Comparison of ENCODE assay signal across 9 mouse cellular contexts in genomic region chr19:59588068-59588522, GRCm38 (mm10).
A peak's percentile ranks its signal among the peaks of the same experiment; 100 is the strongest.
DNase-seq lines count a peak whose midpoint lies in the region; ATAC-seq and TF ChIP-seq lines count a peak whose summit lies in the region.
"Had no signal": no experiment of that assay in that cellular context is flagged by ENCODE, and none has a peak within 500 bp of the region (broad histone marks: within the 10 kb centered on the region; RNA-seq: fewer than 3 reads in every experiment).

No protein-coding gene starts in this region.

- H3K4me3 ChIP-seq in megakaryocyte, embryonic 14.5 days (replicated peaks), result peak overlapping the region; percentile 85
- peak overlapping the region; percentile 20 for H3K4me3 ChIP-seq in forebrain, embryonic 13.5 days
- peak overlapping the region; percentile 21 for H3K4me3 ChIP-seq in lung, embryonic 14.5 days (ENCODE audit: low read depth, low read length)
- H3K4me3 ChIP-seq: heart, adult 2 months had no signal

- no peak overlapping the region for H3K9ac ChIP-seq in forebrain, embryonic 13.5 days
- H3K9ac ChIP-seq in lung, embryonic 14.5 days, result no peak overlapping the region; the same call in 1 of the 2 replicates

- no peaks in the 10 kb centered on the region for H3K9me3 ChIP-seq in megakaryocyte, embryonic 14.5 days
- no peaks in the 10 kb centered on the region for H3K9me3 ChIP-seq in forebrain, embryonic 13.5 days (replicated peaks)
- no peaks in the 10 kb centered on the region for H3K9me3 ChIP-seq in lung, embryonic 14.5 days (ENCODE audit: low read depth, low read length)

- no peaks in the 10 kb centered on the region for H3K36me3 ChIP-seq in megakaryocyte, embryonic 14.5 days (replicated peaks; ENCODE audit: low read length)
- H3K36me3 ChIP-seq in forebrain, embryonic 13.5 days (ENCODE audit: poor library complexity, severe bottlenecking), result no peaks in the 10 kb centered on the region
- H3K36me3 ChIP-seq in lung, embryonic 14.5 days (ENCODE audit: insufficient read depth), result no peaks in the 10 kb centered on the region

- H3K4me2 ChIP-seq in forebrain, embryonic 13.5 days, result peak overlapping the region; percentile 48
- H3K4me2 ChIP-seq in lung, embryonic 14.5 days, result peak overlapping the region; percentile 52

- H3K27me3 ChIP-seq in megakaryocyte, embryonic 14.5 days (replicated peaks), result peaks cover 11% of the 10 kb centered on the region
- H3K27me3 ChIP-seq in forebrain, embryonic 13.5 days, result peaks cover 6% of the 10 kb centered on the region; the same call in 1 of the 2 replicates
- no peaks in the 10 kb centered on the region for H3K27me3 ChIP-seq in lung, embryonic 14.5 days (ENCODE audit: insufficient read depth, low read length)

- H3K27ac ChIP-seq in forebrain, embryonic 13.5 days, result no peak overlapping the region
- H3K27ac ChIP-seq in lung, embryonic 14.5 days (ENCODE audit: low read depth), result no peak overlapping the region
- H3K27ac ChIP-seq: heart, adult 2 months had no signal

- peaks cover 4% of the 10 kb centered on the region for H3K4me1 ChIP-seq in megakaryocyte, embryonic 14.5 days
- peaks cover 7% of the 10 kb centered on the region for H3K4me1 ChIP-seq in forebrain, embryonic 13.5 days
- H3K4me1 ChIP-seq in lung, embryonic 14.5 days (ENCODE audit: insufficient read depth), result no peaks in the 10 kb centered on the region

- DNase-seq in kidney, adult 18-20 months, result peak; percentile 74
- DNase-seq in lung, embryonic 14.5 days, result peak; percentile 87
- peak; percentile 50 for DNase-seq in ovary, postnatal 36 days (ENCODE audit: low spot score)
- DNase-seq in right cerebral cortex, postnatal 14 days, result no peak
- no peak for DNase-seq in thymus, postnatal 10 days (ENCODE audit: low spot score in 2 of 2)

- under 1% methylated on average over 17 of the region's 17 CpGs for WGBS in forebrain, embryonic 13.5 days
- WGBS in lung, embryonic 14.5 days, result 17% methylated on average over 17 of the region's 17 CpGs

- no peak for ATAC-seq in megakaryocyte, adult 5-6 weeks (ENCODE audit: poor library complexity, severe bottlenecking)
- no peak for ATAC-seq in forebrain, embryonic 13.5 days
- ATAC-seq in lung, embryonic 14.5 days (ENCODE audit: insufficient read depth), result peak; percentile 83

- TF ChIP-seq CTCF in lung, embryonic 14.5 days (IDR thresholded peaks at IDR 0.05; ENCODE audit: low read depth), result no peak

Comparison
In these comparisons a context has a peak if more than half of its experiments do, and no peak if none do; other contexts are left out.
1. H3K4me3 ChIP-seq: peak in every context shown above with its lines; median percentile 85 in megakaryocyte, embryonic 14.5 days; 21 in lung, embryonic 14.5 days; 20 in forebrain, embryonic 13.5 days.
2. DNase-seq: peak in kidney, adult 18-20 months (single experiment), lung, embryonic 14.5 days (single experiment) and ovary, postnatal 36 days (single experiment); none in right cerebral cortex, postnatal 14 days (single experiment) and thymus, postnatal 10 days (0 of 2).